Mouse (Mus musculus) heart, embryonic 14.5 days (tissue): ENCODE measurements around the gene Stc2. TPM values are rescaled to one million over a fixed set of nuclear protein-coding genes. Genes with fewer than 3 reads are reported as not detected.

Experiments
- ATAC-seq: fragments of 200-750 bp; cut with Nextera tagmentation; 2 replicates; pipeline ENCODE4 v1.8.0; 2017; ENCODE audit warnings: low read depth, moderate TSS enrichment; ENCODE audit not compliant: insufficient number of reproducible peaks, insufficient read depth, low FRiP score
- H3K27ac ChIP-seq, 2 experiments: fragments of 200-500 bp in 1 of 2; fragments of 300-500 bp in 1 of 2; sonication (generic) in 1 of 2; replicated peaks in 1 of 2; 2 replicates each; pipeline ENCODE4 v1.5.1; 2012 to 2014; ENCODE audit warnings: low read depth in 2 of 2, low read length in 2 of 2, control low read depth in 1 of 2, mild to moderate bottlenecking in 1 of 2, mixed read lengths in 1 of 2; ENCODE audit not compliant: control insufficient read depth in 1 of 2, insufficient read depth in 1 of 2
- H3K27me3 ChIP-seq: fragments of 300-500 bp; sonication (generic); 2 replicates; pipeline ENCODE4 v1.6.1; 2014; ENCODE audit warnings: mild to moderate bottlenecking, low read length, control low read depth; ENCODE audit not compliant: control insufficient read depth, insufficient read depth
- H3K36me3 ChIP-seq: fragments of 300-500 bp; sonication (generic); 2 replicates; pipeline ENCODE4 v1.6.1; 2014; ENCODE audit warnings: mild to moderate bottlenecking, control low read depth, low read length, mixed read lengths; ENCODE audit not compliant: control insufficient read depth, insufficient read depth
- H3K4me1 ChIP-seq, 2 experiments: fragments of 200-500 bp in 1 of 2; fragments of 300-500 bp in 1 of 2; sonication (generic) in 1 of 2; 2 replicates each; pipeline ENCODE4 v1.6.1; 2012 to 2014; ENCODE audit warnings: low read length in 2 of 2, control low read depth in 1 of 2, mixed read lengths in 1 of 2; ENCODE audit not compliant: control insufficient read depth in 2 of 2, insufficient read depth in 2 of 2
- H3K4me2 ChIP-seq: fragments of 300-500 bp; sonication (generic); 2 replicates; pipeline ENCODE4 v1.6.1; 2014; ENCODE audit warnings: mild to moderate bottlenecking, low read length
- H3K4me3 ChIP-seq, 2 experiments: fragments of 200-500 bp in 1 of 2; fragments of 300-500 bp in 1 of 2; sonication (generic) in 1 of 2; 2 replicates each; pipeline ENCODE4 v1.5.1; 2012 to 2014; ENCODE audit warnings: low read length in 2 of 2, mild to moderate bottlenecking in 2 of 2, control low read depth in 1 of 2, low read depth in 1 of 2, moderate library complexity in 1 of 2; ENCODE audit not compliant: control insufficient read depth in 1 of 2, insufficient read depth in 1 of 2
- H3K9ac ChIP-seq: fragments of 300-500 bp; sonication (generic); 2 replicates; pipeline ENCODE4 v1.6.1; 2014; ENCODE audit warnings: mild to moderate bottlenecking, low read length
- H3K9me3 ChIP-seq: fragments of 300-500 bp; sonication (generic); 2 replicates; pipeline ENCODE4 v1.6.1; 2016; ENCODE audit warnings: low read length, control low read depth; ENCODE audit not compliant: control insufficient read depth
- WGBS: fragments of 180-500 bp; shearing (Covaris S2); extraction: QIAGEN DNeasy Blood & Tissue Kit; methylation state at CpG from one replicate; pipeline ENCODE4 v1.1.7; 2014; 5-methylcytosine and 5-hydroxymethylcytosine counted together
- polyA plus RNA-seq: library from polyadenylated mRNA; unstranded; fragments of >200 nt; fragmentation: Nextera tagmentation; extraction: Ambion mirVana; gene quantifications from 2 replicates; pipeline ENCODE4 v1.2.1, GENCODE M21; 2014

The Stc2 gene
- polyA plus RNA-seq, 1 experiment from 2014 or later, result 2.5 TPM

- Histone ChIP-seq H3K27ac (no peak overlapping the region), H3K9ac (no peak overlapping the region), H3K27me3 (peaks cover 11% of the 10 kb centered on the region), H3K36me3 (peaks cover 4% of the 10 kb centered on the region), H3K4me2 (no peak overlapping the region), H3K9me3 (no peaks in the 10 kb centered on the region), H3K4me3 (no peak overlapping the region), H3K4me1 (peaks cover 13 to 23% of the 10 kb centered on the region in 2 experiments)
- no peak for ATAC-seq
- 91% methylated on average over 2 of the region's 2 CpGs for WGBS
Measured at GRCm38 (mm10) chr11:31365981-31366380, 3.9 kb downstream of the Stc2 start.

GRCm38 (mm10) chr11:31365280-31365679 lies 4.6 kb downstream of the Stc2 start:
- no peak for ATAC-seq
- H3K27me3 ChIP-seq, result peaks cover 5% of the 10 kb centered on the region; the same call in 1 of the 2 replicates
- peaks cover 4% of the 10 kb centered on the region for H3K36me3 ChIP-seq
- peaks cover 8 to 18% of the 10 kb centered on the region in 2 experiments; a peak in 3 of 4 replicates for H3K4me1 ChIP-seq
- no peaks in the 10 kb centered on the region for H3K9me3 ChIP-seq
- no peak overlapping the region for H3K4me3 ChIP-seq
- WGBS, result 79% methylated on average over 8 of the region's 8 CpGs
- no peak overlapping the region for H3K4me2 ChIP-seq
- H3K27ac ChIP-seq, result no peak overlapping the region
- no peak overlapping the region for H3K9ac ChIP-seq

- no peak for ATAC-seq
- Histone ChIP-seq H3K9me3 (no peaks in the 10 kb centered on the region), H3K4me1 (peaks cover 8 to 13% of the 10 kb centered on the region in 2 experiments; a peak in 3 of 4 replicates), H3K27me3 (peaks cover 5% of the 10 kb centered on the region; the same call in 1 of the 2 replicates), H3K4me3 (no peak overlapping the region), H3K9ac (no peak overlapping the region), H3K27ac (no peak overlapping the region), H3K4me2 (no peak overlapping the region), H3K36me3 (peaks cover 12% of the 10 kb centered on the region)
- 89% methylated on average over 1 of the region's 1 CpGs for WGBS
Measured at GRCm38 (mm10) chr11:31362856-31363255, 7.0 kb downstream of the Stc2 start.

GRCm38 (mm10) chr11:31362330-31362729 lies 7.5 kb downstream of the Stc2 start:
- whole genome bisulfite sequencing, result 42% methylated on average over 3 of the region's 3 CpGs
- Histone ChIP-seq H3K4me3 (no peak overlapping the region), H3K36me3 (peaks cover 12% of the 10 kb centered on the region), H3K27ac (no peak overlapping the region), H3K9me3 (no peaks in the 10 kb centered on the region), H3K27me3 (peaks cover 5% of the 10 kb centered on the region; the same call in 1 of the 2 replicates), H3K9ac (no peak overlapping the region), H3K4me1 (peaks cover 8 to 13% of the 10 kb centered on the region in 2 experiments; a peak in 3 of 4 replicates), H3K4me2 (no peak overlapping the region)
- ATAC-seq, result peak; percentile 82

- Histone ChIP-seq H3K4me3 (no peak overlapping the region), H3K9me3 (no peaks in the 10 kb centered on the region), H3K9ac (no peak overlapping the region), H3K27me3 (peaks cover 5% of the 10 kb centered on the region; the same call in 1 of the 2 replicates), H3K27ac (no peak overlapping the region), H3K36me3 (peaks cover 12% of the 10 kb centered on the region), H3K4me1 (peaks cover 8 to 13% of the 10 kb centered on the region in 2 experiments; a peak in 3 of 4 replicates), H3K4me2 (no peak overlapping the region)
- 90% methylated on average over 4 of the region's 4 CpGs for WGBS
- no peak for ATAC-seq
Measured at GRCm38 (mm10) chr11:31361047-31361446, 8.8 kb downstream of the Stc2 start.

- Histone ChIP-seq H3K27me3 (no peaks in the 10 kb centered on the region), H3K9me3 (no peaks in the 10 kb centered on the region), H3K36me3 (peaks cover 8% of the 10 kb centered on the region), H3K4me1 (peaks cover 12 to 13% of the 10 kb centered on the region in 2 experiments; a peak in 3 of 4 replicates), H3K9ac (no peak overlapping the region), H3K4me2 (no peak overlapping the region), H3K27ac (no peak overlapping the region), H3K4me3 (no peak overlapping the region)
- WGBS, result 72% methylated on average over 6 of the region's 6 CpGs
- ATAC-seq, result no peak
Measured at GRCm38 (mm10) chr11:31359283-31359902, 10.5 kb downstream of the Stc2 start.

GRCm38 (mm10) chr11:31358453-31358852 lies 11.4 kb downstream of the Stc2 start:
- Histone ChIP-seq H3K9ac (no peak overlapping the region), H3K4me2 (no peak overlapping the region), H3K27ac (no peak overlapping the region), H3K4me1 (peaks cover 12 to 13% of the 10 kb centered on the region in 2 experiments; a peak in 3 of 4 replicates), H3K27me3 (no peaks in the 10 kb centered on the region), H3K36me3 (peaks cover 8% of the 10 kb centered on the region; the same call in 1 of the 2 replicates), H3K9me3 (no peaks in the 10 kb centered on the region), H3K4me3 (no peak overlapping the region)
- WGBS, result 80% methylated on average over 5 of the region's 5 CpGs
- ATAC-seq, result no peak
